Mouse (Mus musculus) layer of hippocampus, adult 18-20 months (tissue): ENCODE results near the gene Aqp5. TPM values are rescaled to one million over a fixed set of nuclear protein-coding genes. Genes with fewer than 3 reads are reported as not detected.

Experiments
- DNase-seq, 2 experiments: peaks; one replicate each; pipeline ENCODE4 v3.0.0; 2022; ENCODE audit warnings: low spot score in 2 of 2
- total RNA-seq, 2 experiments: library from RNA; stranded (reverse); gene quantifications; 2 replicates each; pipeline ENCODE4 v1.2.3; 2021

Aqp5 gene
- total RNA-seq, 2 experiments from 2014 or later = not detected

- peak; percentile 81 to 93 for DNase-seq
Observed at GRCm38 (mm10) chr15:99596056-99596687, 5.6 kb downstream of the Aqp5 start.

- no peak for DNase-seq
Observed at GRCm38 (mm10) chr15:99596841-99597240, 6.3 kb downstream of the Aqp5 start.

GRCm38 (mm10) chr15:99597596-99597995, 7.0 kb downstream of the Aqp5 start:
- no peak for DNase-seq

GRCm38 (mm10) chr15:99599245-99600070, 8.9 kb downstream of the Aqp5 start:
- DNase-seq = no peak

- DNase-seq = no peak
Observed at GRCm38 (mm10) chr15:99600986-99601822, 10.6 kb downstream of the Aqp5 start, which contains the start of gene Aqp6. TSS of gene Aqp6 (plus strand) at chr15:99601400.

- no peak for DNase-seq
Observed at GRCm38 (mm10) chr15:99601823-99602120, 11.2 kb downstream of the Aqp5 start.

- DNase-seq = no peak
Observed at GRCm38 (mm10) chr15:99602206-99602820, 11.7 kb downstream of the Aqp5 start.

- no peak for DNase-seq
Observed at GRCm38 (mm10) chr15:99603216-99603615, 12.6 kb downstream of the Aqp5 start.

GRCm38 (mm10) chr15:99605595-99605994, 15.0 kb downstream of the Aqp5 start:
- no peak for DNase-seq

GRCm38 (mm10) chr15:99606515-99606914, 15.9 kb downstream of the Aqp5 start:
- peak in 1 of 2 experiments; percentile 61 for DNase-seq

- peak; percentile 37 to 64 for DNase-seq
Observed at GRCm38 (mm10) chr15:99607388-99608113, 17.0 kb downstream of the Aqp5 start.

- DNase-seq = no peak
Observed at GRCm38 (mm10) chr15:99608382-99609125, 18.0 kb downstream of the Aqp5 start.

GRCm38 (mm10) chr15:99611563-99611962, 21.0 kb downstream of the Aqp5 start:
- no peak for DNase-seq

- no peak for DNase-seq
Observed at GRCm38 (mm10) chr15:99614273-99614672, 23.7 kb downstream of the Aqp5 start.

GRCm38 (mm10) chr15:99614753-99615152, 24.2 kb downstream of the Aqp5 start:
- no peak for DNase-seq

GRCm38 (mm10) chr15:99615246-99615645, 24.7 kb downstream of the Aqp5 start:
- no peak for DNase-seq

- no peak for DNase-seq
Observed at GRCm38 (mm10) chr15:99618595-99618994, 28.0 kb downstream of the Aqp5 start.

- DNase-seq = peak; percentile 37 to 67
Observed at GRCm38 (mm10) chr15:99619821-99620220, 29.2 kb downstream of the Aqp5 start.

- no peak for DNase-seq
Observed at GRCm38 (mm10) chr15:99622063-99622462, 31.5 kb downstream of the Aqp5 start.

GRCm38 (mm10) chr15:99631618-99632017, 41.0 kb downstream of the Aqp5 start:
- no peak for DNase-seq
